Mouse (Mus musculus) kidney, adult 2 months (tissue): ENCODE data around the gene Gli2.

Experiments
- CTCF ChIP-seq: fragments of 200-500 bp; conservative IDR thresholded peaks from 2 replicates; pipeline ENCODE4 v1.5.1; 2011; ENCODE audit warnings: low read depth, mild to moderate bottlenecking, control low read depth, low read length, moderate library complexity, mixed read lengths; ENCODE audit not compliant: insufficient read depth, insufficient read length
- POLR2A ChIP-seq: fragments of 200-500 bp; IDR thresholded peaks from one replicate; pipeline ENCODE4 v1.6.1; 2011; ENCODE audit warnings: low read depth, low read length, control low read depth

- TF ChIP-seq CTCF (no peak), POLR2A (no peak)
Observed at GRCm38 (mm10) chr1:119055801-119056200, 2.4 kb upstream of the Gli2 start.
